Mouse (Mus musculus) E14TG2a.4 (cell line): ENCODE measurements at regions not wholly inside any gene's neighbourhood (a gene's known extent, or its start where the extent isn't known, plus 50 kb on each side); places are given as distances from the start of the nearest gene placed in this dataset.

Experiments
- CTCF ChIP-seq: conservative IDR thresholded peaks from 2 replicates; pipeline ENCODE4 v1.5.1; 2014; ENCODE audit warnings: low read length
- NANOG ChIP-seq: IDR thresholded peaks from 2 replicates; pipeline ENCODE4 v1.6.1; 2014; ENCODE audit warnings: borderline replicate concordance, low read length, mixed read lengths
- POU5F1 ChIP-seq: IDR thresholded peaks from 2 replicates; pipeline ENCODE4 v1.6.1; 2014; ENCODE audit warnings: low read length, borderline replicate concordance

GRCm38 (mm10) chr15:8903651-8904050, 64.1 kb upstream of the Ranbp3l start:
- TF ChIP-seq CTCF, result no peak
- TF ChIP-seq POU5F1, result no peak
- no peak for TF ChIP-seq NANOG
